Mouse (Mus musculus) megakaryocyte-erythroid progenitor cell, adult 5-6 weeks (primary cell): ENCODE measurements around the gene Ephb2. TPM values are rescaled to one million over a fixed set of nuclear protein-coding genes. Genes with fewer than 3 reads are reported as not detected.

Experiments
- ATAC-seq: replicated peaks from 2 replicates; pipeline ENCODE4 v1.8.0; 2016; ENCODE audit warnings: mild to moderate bottlenecking, inconsistent platforms; ENCODE audit not compliant: severe bottlenecking, poor library complexity, low FRiP score, low TSS enrichment
- total RNA-seq, 2 experiments: library from RNA; stranded (forward) in 1 of 2; stranded (reverse) in 1 of 2; fragments of 200-1000, 215-1000 nt in 1 of 2; fragments of >200 nt in 1 of 2; fragmentation: Nextera tagmentation in 1 of 2; gene quantifications; 2 replicates each; pipeline ENCODE4 v1.2.3; 2014 to 2017

Gene Ephb2
- total RNA-seq, 2 experiments from 2014 or later = 0.56 TPM; not detected in 1

GRCm38 (mm10) chr4:136807448-136808009, 28.3 kb downstream of the Ephb2 start:
- no peak for ATAC-seq

GRCm38 (mm10) chr4:136806254-136806653, 29.5 kb downstream of the Ephb2 start:
- ATAC-seq = no peak

- no peak for ATAC-seq
These were observed 31.4 kb downstream of the Ephb2 start for GRCm38 (mm10) chr4:136804343-136804742.

GRCm38 (mm10) chr4:136802446-136802845, 33.3 kb downstream of the Ephb2 start:
- ATAC-seq = peak; percentile 52; the same call in 1 of the 2 replicates

GRCm38 (mm10) chr4:136801944-136802343, 33.8 kb downstream of the Ephb2 start:
- no peak for ATAC-seq

- no peak for ATAC-seq
These were observed 34.3 kb downstream of the Ephb2 start for GRCm38 (mm10) chr4:136801463-136801862.

GRCm38 (mm10) chr4:136800366-136800765, 35.4 kb downstream of the Ephb2 start:
- ATAC-seq = no peak

GRCm38 (mm10) chr4:136797677-136798569, 37.9 kb downstream of the Ephb2 start:
- peak; percentile 58; the same call in 1 of the 2 replicates for ATAC-seq

GRCm38 (mm10) chr4:136793320-136793719, 42.5 kb downstream of the Ephb2 start:
- ATAC-seq = no peak

- no peak for ATAC-seq
These were observed 46.0 kb downstream of the Ephb2 start for GRCm38 (mm10) chr4:136789821-136790220.

- no peak for ATAC-seq
These were observed 48.4 kb downstream of the Ephb2 start for GRCm38 (mm10) chr4:136787357-136787756.

- no peak for ATAC-seq
These were observed 49.1 kb downstream of the Ephb2 start for GRCm38 (mm10) chr4:136786453-136787276.

GRCm38 (mm10) chr4:136783552-136784150, 52.1 kb downstream of the Ephb2 start:
- ATAC-seq = no peak

- no peak for ATAC-seq
These were observed 53.2 kb downstream of the Ephb2 start for GRCm38 (mm10) chr4:136782579-136782925.

- no peak for ATAC-seq
These were observed 53.8 kb downstream of the Ephb2 start for GRCm38 (mm10) chr4:136781868-136782578.

GRCm38 (mm10) chr4:136780201-136780895, 55.4 kb downstream of the Ephb2 start:
- no peak for ATAC-seq

- no peak for ATAC-seq
These were observed 56.6 kb downstream of the Ephb2 start for GRCm38 (mm10) chr4:136779156-136779555.

GRCm38 (mm10) chr4:136776471-136776892, 59.3 kb downstream of the Ephb2 start:
- ATAC-seq = no peak
